Mouse (Mus musculus) kidney, adult 2 months (tissue): ENCODE results near the gene Ankrd23. TPM values are rescaled to one million over a fixed set of nuclear protein-coding genes. Genes with fewer than 3 reads are reported as not detected.

Source experiments
- DNase-seq: peaks from one replicate; pipeline ENCODE4 v3.0.0; 2021
- H3K27ac ChIP-seq: fragments of 200-500 bp; 2 replicates; pipeline ENCODE4 v1.5.1; 2012; ENCODE audit warnings: low read depth, low read length, control low read depth, inconsistent platforms; ENCODE audit not compliant: insufficient read depth
- H3K27me3 ChIP-seq: fragments of 200-500 bp; replicated peaks from 2 replicates; pipeline ENCODE4 v1.6.1; 2012; ENCODE audit warnings: mild to moderate bottlenecking, moderate library complexity, low read length, inconsistent platforms; ENCODE audit not compliant: control insufficient read depth, insufficient read depth
- H3K36me3 ChIP-seq: fragments of 200-500 bp; 2 replicates; pipeline ENCODE4 v1.6.1; 2012; ENCODE audit warnings: mild to moderate bottlenecking, moderate library complexity, low read length, inconsistent platforms; ENCODE audit not compliant: control insufficient read depth, insufficient read depth
- H3K4me1 ChIP-seq: fragments of 200-500 bp; 2 replicates; pipeline ENCODE4 v1.6.1; 2011; ENCODE audit warnings: low read length; ENCODE audit not compliant: control insufficient read depth, insufficient read depth
- H3K4me3 ChIP-seq: fragments of 200-500 bp; 2 replicates; pipeline ENCODE4 v1.5.1; 2011; ENCODE audit warnings: mild to moderate bottlenecking, low read depth, low read length, control low read depth; ENCODE audit not compliant: insufficient read depth
- CTCF ChIP-seq: fragments of 200-500 bp; conservative IDR thresholded peaks from 2 replicates; pipeline ENCODE4 v1.5.1; 2011; ENCODE audit warnings: low read depth, mild to moderate bottlenecking, control low read depth, low read length, moderate library complexity, mixed read lengths; ENCODE audit not compliant: insufficient read depth, insufficient read length
- POLR2A ChIP-seq: fragments of 200-500 bp; IDR thresholded peaks from one replicate; pipeline ENCODE4 v1.6.1; 2011; ENCODE audit warnings: low read depth, low read length, control low read depth
- WGBS: fragments of 180-500 bp; shearing (Covaris S2); methylation state at CpG from one replicate; pipeline ENCODE4 v1.1.7; 2018; 5-methylcytosine and 5-hydroxymethylcytosine counted together
- polyA plus RNA-seq: library from polyadenylated mRNA; depleted of rRNA; stranded (reverse); fragments of >200 nt; gene quantifications from 2 replicates; pipeline ENCODE4 v1.2.3, GENCODE M21; 2012

The Ankrd23 gene
- polyA plus RNA-seq, 1 experiment = 37.9 TPM

- H3K4me1 ChIP-seq = peaks cover 7% of the 10 kb centered on the region; the same call in 1 of the 2 replicates
- H3K36me3 ChIP-seq = no peaks in the 10 kb centered on the region; the same call in 1 of the 2 replicates
- TF ChIP-seq POLR2A (no peak), CTCF (no peak)
- H3K27ac ChIP-seq = no peak overlapping the region
- H3K27me3 ChIP-seq = no peaks in the 10 kb centered on the region
- no peak overlapping the region for H3K4me3 ChIP-seq
- WGBS = 92% methylated on average over 7 of the region's 7 CpGs
- no peak for DNase-seq
Measured at GRCm38 (mm10) chr1:36522210-36522609, 14.5 kb downstream of the Ankrd23 start.

- DNase-seq = no peak
- WGBS = 70% methylated on average over 11 of the region's 11 CpGs
Measured at GRCm38 (mm10) chr1:36519626-36520025, 17.1 kb downstream of the Ankrd23 start.

GRCm38 (mm10) chr1:36518259-36518658, 18.4 kb downstream of the Ankrd23 start:
- H3K4me1 ChIP-seq = peaks cover 9% of the 10 kb centered on the region; the same call in 1 of the 2 replicates
- H3K4me3 ChIP-seq = no peak overlapping the region
- no peak for TF ChIP-seq CTCF
- TF ChIP-seq POLR2A = no peak
- DNase-seq = peak; percentile 33
- 44% methylated on average over 3 of the region's 3 CpGs for WGBS
- H3K27ac ChIP-seq = no peak overlapping the region
- no peaks in the 10 kb centered on the region for H3K27me3 ChIP-seq
- no peaks in the 10 kb centered on the region for H3K36me3 ChIP-seq

More at GRCm38 (mm10) chr1:36519626-36520025, 17.1 kb downstream of the Ankrd23 start:
- H3K4me3 ChIP-seq = no peak overlapping the region
- H3K36me3 ChIP-seq = no peaks in the 10 kb centered on the region; the same call in 1 of the 2 replicates
- TF ChIP-seq CTCF = no peak
- no peak for TF ChIP-seq POLR2A
- H3K27me3 ChIP-seq = no peaks in the 10 kb centered on the region
- peaks cover 7% of the 10 kb centered on the region; the same call in 1 of the 2 replicates for H3K4me1 ChIP-seq
- no peak overlapping the region for H3K27ac ChIP-seq

- 66% methylated on average over 2 of the region's 2 CpGs for WGBS
- H3K27ac ChIP-seq = no peak overlapping the region
- H3K4me3 ChIP-seq = no peak overlapping the region
- no peaks in the 10 kb centered on the region for H3K27me3 ChIP-seq
- DNase-seq = peak; percentile 38
- H3K4me1 ChIP-seq = peaks cover 13% of the 10 kb centered on the region; the same call in 1 of the 2 replicates
- no peak for TF ChIP-seq POLR2A
- TF ChIP-seq CTCF = peak; percentile 51
- no peaks in the 10 kb centered on the region for H3K36me3 ChIP-seq
Measured at GRCm38 (mm10) chr1:36513718-36514117, 23.0 kb downstream of the Ankrd23 start.

GRCm38 (mm10) chr1:36513310-36513709, 23.4 kb downstream of the Ankrd23 start:
- H3K4me1 ChIP-seq = peaks cover 13% of the 10 kb centered on the region; the same call in 1 of the 2 replicates
- 0% methylated on average over 1 of the region's 1 CpGs for whole genome bisulfite sequencing
- H3K36me3 ChIP-seq = no peaks in the 10 kb centered on the region
- no peak for TF ChIP-seq CTCF
- TF ChIP-seq POLR2A = no peak
- H3K27ac ChIP-seq = no peak overlapping the region
- H3K4me3 ChIP-seq = no peak overlapping the region
- no peaks in the 10 kb centered on the region for H3K27me3 ChIP-seq
- DNase-seq = peak; percentile 74

- no peak for TF ChIP-seq CTCF
- Histone ChIP-seq H3K4me1 (peaks cover 10% of the 10 kb centered on the region; the same call in 1 of the 2 replicates), H3K4me3 (peak overlapping the region; percentile 76), H3K27ac (no peak overlapping the region; the same call in 1 of the 2 replicates), H3K36me3 (no peaks in the 10 kb centered on the region), H3K27me3 (no peaks in the 10 kb centered on the region)
- DNase-seq = no peak
- WGBS = 6% methylated on average over 16 of the region's 16 CpGs
Measured at GRCm38 (mm10) chr1:36512966-36513280, 23.8 kb downstream of the Ankrd23 start.

- Histone ChIP-seq H3K27me3 (no peaks in the 10 kb centered on the region), H3K4me1 (peaks cover 6% of the 10 kb centered on the region; the same call in 1 of the 2 replicates), H3K4me3 (peak overlapping the region; percentile 76), H3K36me3 (no peaks in the 10 kb centered on the region), H3K27ac (peak overlapping the region; percentile 75)
- WGBS = 7% methylated on average over 126 of the region's 126 CpGs
- TF ChIP-seq POLR2A = no peak
- TF ChIP-seq CTCF = 0 out of 2 replicates have a peak, but pooled peaks have one; percentile 17
- DNase-seq = peak; percentile 49
Measured at GRCm38 (mm10) chr1:36512089-36512965, 24.4 kb downstream of the Ankrd23 start.
